Mouse (Mus musculus): ENCODE results near the gene Hivep3. TPM values are rescaled to one million over a fixed set of nuclear protein-coding genes. Genes with fewer than 3 reads are reported as not detected.
A peak's percentile ranks its signal among the peaks of the same experiment; 100 is the strongest.

The Hivep3 gene
- total RNA-seq, 1 experiment from 2014 or later, result 6.3 TPM

DNA sequence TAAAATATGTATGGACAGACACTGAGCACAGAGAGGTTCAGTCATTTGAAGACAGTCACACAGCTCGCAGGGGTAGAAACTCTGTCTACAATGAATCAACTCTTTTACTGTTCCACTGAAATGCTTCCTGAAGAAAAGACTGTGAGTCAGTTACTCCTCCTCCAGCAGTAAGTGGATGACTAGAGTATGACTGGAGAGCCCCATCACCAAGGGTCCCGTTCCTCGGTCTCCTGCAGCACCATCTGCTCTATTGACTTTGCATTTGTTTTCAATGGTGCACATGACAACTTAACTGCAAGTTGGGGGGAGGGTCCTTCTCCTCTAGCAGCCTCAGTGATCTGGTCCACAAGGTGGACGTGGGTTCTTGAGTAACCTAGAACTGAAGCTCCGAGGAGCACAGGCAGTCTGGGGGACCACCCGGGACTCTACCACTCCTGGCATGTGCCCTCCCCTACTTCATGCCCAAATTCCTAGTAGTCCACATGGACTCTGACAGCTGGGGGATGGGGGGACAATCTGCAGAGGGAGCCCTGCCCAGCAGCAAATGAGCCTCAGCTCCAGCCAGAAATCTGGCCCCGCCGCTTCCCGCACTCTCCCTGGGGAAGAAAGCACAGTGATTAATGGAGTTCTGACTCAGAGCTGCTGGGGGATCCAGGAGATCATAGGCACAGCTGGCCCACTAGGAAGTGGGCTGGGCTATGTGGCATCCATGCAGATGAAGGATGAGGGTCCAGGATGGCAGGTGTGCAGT lies 333.4 kb downstream of the Hivep3 start:
- ATAC-seq (replicated peaks; ENCODE audit: low read depth, poor library complexity, severe bottlenecking), result no peak

DNA sequence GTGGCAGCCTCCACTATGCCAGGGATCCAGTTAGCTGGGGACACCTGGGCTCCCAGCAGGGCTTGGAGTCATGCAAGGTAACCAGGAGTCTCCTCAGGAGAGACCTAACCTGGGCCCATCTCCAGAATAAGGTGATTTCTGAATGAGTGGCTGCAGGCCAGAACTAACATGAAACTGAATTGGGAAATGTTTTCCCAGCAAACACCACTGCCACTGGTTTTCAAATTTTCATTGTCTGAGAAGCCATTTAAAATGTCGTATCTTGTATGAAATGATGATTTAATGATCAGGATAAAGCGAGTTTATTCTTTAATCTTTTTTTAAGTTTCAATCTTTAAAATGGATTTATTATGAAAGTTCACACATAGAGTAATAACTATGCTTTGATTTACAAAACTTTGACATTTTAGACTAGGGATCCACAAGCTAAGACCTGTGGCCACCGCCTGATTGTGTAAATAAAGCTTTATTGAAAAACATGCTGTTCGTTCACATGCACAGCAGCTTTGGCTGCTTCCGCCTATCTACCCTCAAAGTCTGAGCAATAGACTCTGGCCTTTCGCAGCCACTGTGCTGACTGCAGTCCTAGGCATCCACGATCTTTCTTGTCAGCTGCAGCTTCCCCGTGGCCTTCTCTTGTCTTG lies 334.1 kb downstream of the Hivep3 start:
- no peak for ATAC-seq (replicated peaks; ENCODE audit: low read depth, poor library complexity, severe bottlenecking)

DNA sequence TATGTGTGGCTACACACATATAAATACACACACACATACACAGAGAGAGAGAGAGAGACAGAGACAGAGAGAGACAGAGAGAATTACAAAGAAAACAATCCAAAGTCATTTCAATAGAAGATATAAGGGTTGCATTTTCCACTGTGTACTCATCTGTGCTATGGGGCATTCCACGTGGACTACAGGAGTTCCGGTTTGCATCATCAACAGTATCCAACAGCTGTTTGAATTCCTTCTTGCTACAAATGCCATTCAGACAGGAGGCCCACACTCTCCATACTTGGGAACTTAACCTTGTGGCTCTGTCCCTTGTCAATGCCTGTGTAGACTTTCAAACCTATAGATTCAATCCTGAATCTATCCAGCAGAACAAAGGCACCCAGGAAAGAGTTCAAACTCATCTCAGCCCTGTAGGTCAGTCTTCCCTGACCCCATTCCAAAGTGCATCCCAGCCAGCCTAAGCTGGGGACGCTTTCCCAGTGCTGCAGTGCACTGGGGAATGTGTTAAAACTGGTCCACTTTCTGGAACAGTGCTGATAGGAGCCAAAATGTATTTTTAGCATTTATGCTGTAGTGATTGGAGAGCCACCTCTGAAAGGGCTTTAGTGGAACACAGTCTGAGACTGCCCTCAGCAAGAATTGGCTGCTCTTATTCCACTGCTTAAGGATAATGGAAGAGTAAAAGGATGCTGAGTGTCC lies 335.4 kb downstream of the Hivep3 start:
- ATAC-seq (replicated peaks; ENCODE audit: low read depth, poor library complexity, severe bottlenecking), result no peak

DNA sequence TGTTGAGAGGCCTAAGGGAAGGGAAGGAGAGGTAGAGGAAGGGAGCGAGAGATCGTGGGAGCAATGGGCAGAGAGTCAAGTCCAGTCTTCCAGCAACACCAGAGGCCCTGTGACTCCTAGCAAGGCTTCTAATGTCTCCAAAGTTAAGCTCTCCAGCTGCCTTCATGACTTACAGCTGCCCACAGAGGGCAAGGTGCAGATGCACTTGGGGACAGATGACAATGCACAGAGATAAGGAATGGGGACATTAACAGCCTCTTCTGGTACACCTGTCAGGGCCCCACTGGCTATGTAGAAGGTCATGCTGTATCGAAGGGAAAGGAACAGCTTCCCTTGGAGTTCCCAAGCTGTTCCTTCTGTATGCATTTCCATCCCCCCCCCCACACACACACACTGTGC lies 336.0 kb downstream of the Hivep3 start:
- ATAC-seq (replicated peaks; ENCODE audit: low read depth, poor library complexity, severe bottlenecking), result no peak

DNA sequence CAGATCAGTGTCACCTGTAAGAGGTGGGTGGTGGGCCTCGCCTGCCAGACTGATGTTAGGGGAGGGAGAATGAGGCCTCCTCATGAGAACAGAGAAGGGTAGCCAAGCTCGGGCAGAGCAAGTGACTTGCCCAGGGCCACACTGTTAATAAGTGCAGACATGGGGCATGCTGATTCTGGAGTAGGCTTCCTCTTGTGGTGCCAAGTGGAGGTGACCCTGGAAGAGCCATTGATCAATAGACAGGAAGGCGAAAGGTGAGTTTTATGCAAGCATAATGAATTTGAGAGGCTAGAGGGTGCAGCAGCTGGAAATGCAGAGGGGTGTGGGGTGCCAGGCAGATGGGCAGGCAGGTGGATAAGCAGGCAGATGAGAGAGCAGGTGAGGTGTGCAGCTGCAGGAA lies 337.8 kb downstream of the Hivep3 start:
- ATAC-seq (replicated peaks; ENCODE audit: low read depth, poor library complexity, severe bottlenecking), result no peak

DNA sequence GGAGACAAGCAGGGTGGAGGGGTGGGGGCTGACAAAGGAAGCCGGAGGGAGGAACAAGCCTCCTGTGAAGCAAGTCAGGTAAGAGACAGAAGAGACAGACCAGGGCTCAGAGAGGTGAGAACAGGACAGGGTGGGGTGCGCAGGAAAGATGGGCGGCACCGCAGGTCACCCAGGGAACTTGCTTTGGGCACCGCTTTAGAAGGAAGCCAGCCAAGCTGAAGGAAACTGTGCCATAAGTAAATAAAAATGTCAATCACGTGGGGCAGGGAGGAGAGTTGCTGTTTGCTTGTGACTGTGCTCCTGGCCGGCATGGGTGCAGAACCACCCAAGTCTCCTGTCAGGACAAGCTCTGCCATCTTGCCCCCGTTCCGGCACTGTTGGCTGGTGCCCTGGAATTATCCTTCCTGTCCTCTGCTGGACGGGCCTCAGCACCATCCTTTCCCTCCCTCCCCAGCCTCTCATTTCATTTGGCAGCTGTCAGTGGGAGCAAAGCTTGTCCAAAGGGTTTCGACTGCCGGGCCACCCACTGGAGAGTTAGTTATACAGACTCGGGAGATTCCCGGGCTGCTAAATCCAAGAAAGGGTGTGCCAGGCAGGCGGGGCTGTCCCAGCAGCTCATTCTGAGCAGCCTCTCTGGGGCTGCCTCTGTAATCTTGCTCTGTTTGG lies 338.4 kb downstream of the Hivep3 start:
- no peak for ATAC-seq (replicated peaks; ENCODE audit: low read depth, poor library complexity, severe bottlenecking)

DNA sequence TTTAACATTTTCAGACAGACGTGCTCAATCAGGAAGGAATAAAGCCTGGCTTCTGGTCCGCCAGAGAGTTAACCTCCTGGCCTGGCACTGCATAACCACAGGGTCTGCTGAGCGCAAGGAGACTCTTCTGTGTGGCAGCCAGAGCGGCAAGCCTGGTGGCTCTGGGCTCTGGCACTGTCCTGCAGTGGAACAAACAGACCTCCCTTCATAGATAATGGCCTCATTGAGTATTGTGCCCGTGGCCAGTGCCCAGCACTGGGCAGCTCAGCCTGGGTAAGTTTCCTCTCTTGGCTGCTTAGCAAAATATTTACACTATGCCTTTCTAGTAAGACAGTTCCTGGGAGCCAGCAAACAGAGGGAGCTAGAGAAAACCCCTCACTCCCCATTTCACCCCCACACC lies 340.5 kb downstream of the Hivep3 start:
- ATAC-seq (replicated peaks; ENCODE audit: low read depth, poor library complexity, severe bottlenecking), result no peak

DNA sequence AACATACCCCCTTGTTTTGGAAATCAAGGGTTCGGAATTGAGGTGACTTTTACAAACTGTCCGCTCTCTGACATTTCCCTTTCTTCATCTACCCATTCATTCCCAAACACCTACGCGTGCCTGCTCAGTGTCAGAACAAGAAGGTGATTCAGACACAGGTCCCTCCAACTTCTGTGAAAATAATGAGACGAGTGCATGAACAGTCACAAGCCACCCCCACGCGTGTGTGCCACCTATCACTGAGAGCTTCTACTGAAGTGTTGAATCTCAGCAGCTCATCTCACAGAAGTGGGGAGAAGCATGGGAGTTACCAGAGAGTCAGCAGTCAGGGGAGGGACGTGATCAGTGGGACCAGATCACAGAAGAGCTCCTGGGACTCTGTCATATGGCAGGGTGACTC lies 343.7 kb downstream of the Hivep3 start:
- no peak for ATAC-seq (replicated peaks; ENCODE audit: low read depth, poor library complexity, severe bottlenecking)

DNA sequence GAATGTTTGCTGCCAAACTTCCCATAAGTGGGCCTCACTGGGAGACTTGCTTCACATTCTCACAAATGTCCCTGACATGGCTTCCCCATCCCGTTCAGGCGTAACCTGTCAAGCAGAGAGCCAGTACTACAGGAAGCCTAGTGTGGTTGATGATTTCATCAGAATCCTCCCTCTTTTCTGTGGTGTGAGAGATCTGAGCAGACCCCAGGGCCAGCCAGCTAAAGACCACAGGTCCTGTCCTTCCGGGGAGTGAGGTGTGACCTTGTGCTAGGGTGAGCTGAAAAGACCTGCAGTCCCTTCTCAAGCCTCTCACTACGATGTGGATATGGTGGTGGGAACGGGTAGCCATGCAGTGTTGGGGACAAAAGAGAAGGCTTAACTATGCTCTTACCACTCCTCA lies 348.9 kb downstream of the Hivep3 start:
- no peak for ATAC-seq (replicated peaks; ENCODE audit: low read depth, poor library complexity, severe bottlenecking)

DNA sequence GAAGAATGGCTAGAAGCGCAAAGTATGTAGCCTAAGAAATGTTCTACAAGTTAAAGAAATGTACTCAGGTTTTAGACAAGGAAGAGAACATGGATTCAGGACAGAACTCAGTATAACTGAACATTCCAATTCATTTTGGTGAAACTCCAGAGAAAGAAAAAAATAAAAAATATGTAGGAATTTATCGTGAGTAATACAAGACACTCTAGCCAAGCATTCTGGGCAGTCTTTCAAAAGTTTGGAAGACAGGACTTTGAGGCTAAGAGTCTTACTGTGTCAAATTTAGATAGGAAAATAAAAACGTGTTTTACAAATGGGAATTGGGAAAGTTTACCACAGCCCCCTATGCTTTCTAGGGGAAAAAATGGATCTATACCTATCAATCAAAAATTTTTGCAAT lies 350.1 kb downstream of the Hivep3 start:
- ATAC-seq (replicated peaks; ENCODE audit: low read depth, poor library complexity, severe bottlenecking), result no peak

DNA sequence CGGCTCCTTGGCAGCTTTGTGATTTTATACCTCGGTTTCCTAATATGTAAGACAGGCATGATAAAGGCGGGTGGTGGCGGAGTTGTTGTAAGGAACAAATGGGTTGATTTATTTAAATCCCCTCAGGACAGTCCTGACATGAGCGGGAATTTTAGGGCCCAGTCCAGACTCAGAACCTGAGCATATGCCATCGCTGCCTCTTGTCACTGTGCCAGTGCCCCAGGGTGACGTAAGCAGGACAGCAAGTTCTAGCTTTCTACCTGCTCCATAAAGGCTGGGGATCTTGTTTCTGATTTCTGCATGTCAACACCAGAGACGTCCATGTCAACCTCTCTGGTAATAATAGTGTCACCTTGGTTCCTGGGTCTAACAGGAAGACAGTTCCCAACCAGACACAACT lies 356.0 kb downstream of the Hivep3 start:
- ATAC-seq (replicated peaks; ENCODE audit: low read depth, poor library complexity, severe bottlenecking), result no peak

DNA sequence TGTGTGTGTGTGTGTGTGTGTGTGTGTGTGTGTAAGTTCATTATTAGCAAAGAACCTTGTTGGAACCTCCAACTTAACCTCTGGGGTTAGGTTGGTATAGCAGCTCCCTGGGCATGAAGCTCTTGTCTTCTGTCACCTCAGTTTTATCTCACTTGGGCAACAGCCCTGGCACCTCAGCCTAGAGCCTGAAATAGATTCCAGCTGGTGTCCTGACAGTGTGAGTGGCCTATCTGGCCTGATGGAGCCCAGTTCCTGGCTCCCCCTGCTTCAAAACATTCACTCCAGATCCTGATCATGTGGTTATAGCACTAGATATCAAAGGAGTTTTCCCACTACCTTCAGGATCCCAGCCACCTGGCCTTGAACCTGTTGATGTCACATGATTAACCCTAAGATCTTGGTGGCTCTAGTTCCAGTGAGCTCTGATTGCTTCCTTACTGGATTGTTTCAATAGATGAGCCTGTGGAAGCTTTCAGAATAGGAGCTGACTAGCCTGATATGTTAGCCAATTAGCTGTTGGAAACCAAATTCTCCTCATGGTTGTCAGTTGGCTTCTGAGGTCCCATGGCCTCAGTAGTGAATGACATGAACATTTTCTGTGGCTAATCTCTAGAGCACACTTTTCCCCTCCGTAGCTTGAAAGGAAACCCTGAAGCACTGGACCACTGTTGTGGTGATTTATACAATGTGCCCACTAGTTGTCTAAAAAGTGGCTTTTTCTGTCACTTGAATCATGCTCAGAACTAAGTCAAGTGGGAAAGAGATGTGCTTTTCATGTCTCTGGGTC lies 358.6 kb downstream of the Hivep3 start:
- ATAC-seq (replicated peaks; ENCODE audit: low read depth, poor library complexity, severe bottlenecking), result peak; percentile 62

DNA sequence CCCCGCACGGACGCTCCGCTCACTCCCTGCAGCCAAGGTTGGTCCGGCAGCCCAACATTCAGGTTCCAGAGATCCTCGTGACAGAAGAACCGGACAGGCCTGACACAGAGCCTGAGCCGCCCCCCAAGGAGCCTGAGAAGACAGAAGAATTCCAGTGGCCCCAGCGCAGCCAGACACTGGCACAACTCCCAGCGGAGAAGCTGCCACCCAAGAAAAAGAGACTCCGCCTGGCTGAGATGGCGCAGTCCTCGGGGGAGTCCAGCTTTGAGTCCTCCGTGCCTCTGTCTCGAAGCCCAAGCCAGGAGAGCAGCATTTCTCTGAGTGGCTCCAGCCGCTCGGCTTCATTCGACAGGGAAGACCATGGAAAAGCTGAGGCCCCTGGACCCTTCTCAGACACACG lies 363.4 kb downstream of the Hivep3 start:
- ATAC-seq (replicated peaks; ENCODE audit: low read depth, poor library complexity, severe bottlenecking), result no peak

DNA sequence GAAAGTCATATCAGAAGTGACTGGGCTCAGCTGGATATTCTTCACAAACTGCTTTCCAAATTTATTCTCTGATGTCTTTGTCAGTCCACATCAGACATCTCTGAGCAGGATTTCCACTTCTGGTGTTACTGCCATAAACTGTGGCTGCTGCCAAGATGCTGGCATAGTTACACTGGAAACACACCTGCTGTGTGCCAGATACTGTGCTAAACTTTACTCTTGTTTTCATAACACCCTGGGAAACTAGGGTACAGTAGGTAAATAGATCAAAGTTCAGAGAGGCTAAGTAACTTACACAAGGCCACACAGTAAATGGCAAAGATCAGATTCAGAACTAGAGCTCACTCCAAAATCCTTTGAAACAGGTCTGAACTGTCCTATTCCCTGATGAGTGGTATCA lies 367.6 kb downstream of the Hivep3 start:
- no peak for ATAC-seq (replicated peaks; ENCODE audit: low read depth, poor library complexity, severe bottlenecking)

DNA sequence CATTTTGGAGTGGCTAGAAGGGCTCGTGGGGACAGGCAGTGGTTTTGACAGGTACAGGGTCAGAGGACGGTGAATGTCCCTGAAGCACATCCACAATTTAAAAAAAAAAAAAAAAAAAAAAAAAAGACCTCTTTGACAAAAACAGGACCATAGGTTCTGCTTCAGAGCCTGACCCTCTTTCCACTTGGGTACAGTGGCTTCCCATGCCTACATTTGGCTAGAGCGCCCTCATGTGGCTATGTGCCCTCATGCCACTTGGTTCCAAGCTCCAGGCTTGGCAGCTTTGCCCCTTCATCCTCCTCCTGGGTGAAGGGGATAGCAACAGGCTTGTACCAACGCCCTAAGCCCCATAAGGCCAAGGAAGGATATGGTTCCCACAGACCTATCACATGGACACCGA lies 371.0 kb downstream of the Hivep3 start:
- peak; percentile 87 for ATAC-seq (replicated peaks; ENCODE audit: low read depth, poor library complexity, severe bottlenecking)

DNA sequence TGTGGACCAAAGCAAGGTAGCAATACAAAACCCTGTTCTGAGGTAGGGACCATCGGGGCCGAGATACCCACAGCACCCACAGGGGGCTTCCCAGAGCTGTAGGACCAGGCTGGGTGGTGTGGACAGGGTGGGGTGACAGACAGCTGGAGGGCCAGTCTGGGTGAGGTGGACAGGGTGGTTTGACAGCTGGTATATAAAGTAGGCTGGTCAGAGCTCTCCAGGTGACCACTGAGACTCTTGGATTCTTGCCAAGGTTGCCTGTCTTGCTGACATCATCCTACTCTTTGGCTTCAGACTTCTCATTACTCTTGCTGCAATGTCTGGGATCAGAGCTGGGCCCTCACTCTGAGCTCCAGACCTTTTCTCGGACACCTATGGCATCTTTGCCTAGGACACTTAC lies 372.8 kb downstream of the Hivep3 start:
- ATAC-seq (replicated peaks; ENCODE audit: low read depth, poor library complexity, severe bottlenecking), result no peak

DNA sequence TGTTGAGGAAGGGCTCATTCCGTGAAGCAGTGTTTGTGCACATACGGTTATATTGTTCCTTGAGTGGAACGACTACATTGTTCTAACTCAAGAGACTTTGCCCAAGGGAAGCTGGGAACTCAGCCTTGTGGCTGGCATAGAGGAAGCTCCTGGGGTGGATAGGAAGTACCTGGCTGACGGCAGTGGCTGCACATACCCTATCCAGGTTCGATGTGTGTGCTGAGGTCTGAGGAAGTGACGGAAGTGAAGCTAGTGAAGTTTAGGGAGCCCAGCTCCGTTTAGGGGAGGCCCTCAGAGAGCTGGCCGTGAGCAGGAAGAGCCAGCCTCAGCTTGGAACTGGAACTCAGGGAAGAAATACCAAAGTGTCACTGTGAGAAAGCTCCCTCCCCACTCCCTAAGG lies 374.2 kb downstream of the Hivep3 start:
- ATAC-seq (replicated peaks; ENCODE audit: low read depth, poor library complexity, severe bottlenecking), result no peak

DNA sequence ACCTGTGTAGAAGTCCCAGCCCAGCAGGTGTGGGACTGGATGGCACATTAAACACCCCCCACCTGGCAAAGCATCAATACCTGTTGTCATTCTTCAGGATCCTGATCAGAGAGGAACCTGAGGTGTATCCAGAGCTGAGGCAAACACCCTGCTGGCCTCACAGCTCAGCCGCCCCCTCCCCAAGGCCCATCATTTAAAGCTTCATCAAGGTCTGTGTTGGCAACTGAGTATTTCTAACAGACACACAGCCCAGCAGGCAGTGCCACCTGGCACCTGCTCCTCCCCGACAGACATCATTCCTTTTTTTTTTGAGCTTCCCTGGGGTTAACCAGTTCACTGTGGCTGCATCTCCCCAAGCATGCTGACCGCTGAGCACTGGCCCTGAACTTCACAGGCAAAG lies 381.9 kb downstream of the Hivep3 start:
- ATAC-seq (replicated peaks; ENCODE audit: low read depth, poor library complexity, severe bottlenecking), result no peak

DNA sequence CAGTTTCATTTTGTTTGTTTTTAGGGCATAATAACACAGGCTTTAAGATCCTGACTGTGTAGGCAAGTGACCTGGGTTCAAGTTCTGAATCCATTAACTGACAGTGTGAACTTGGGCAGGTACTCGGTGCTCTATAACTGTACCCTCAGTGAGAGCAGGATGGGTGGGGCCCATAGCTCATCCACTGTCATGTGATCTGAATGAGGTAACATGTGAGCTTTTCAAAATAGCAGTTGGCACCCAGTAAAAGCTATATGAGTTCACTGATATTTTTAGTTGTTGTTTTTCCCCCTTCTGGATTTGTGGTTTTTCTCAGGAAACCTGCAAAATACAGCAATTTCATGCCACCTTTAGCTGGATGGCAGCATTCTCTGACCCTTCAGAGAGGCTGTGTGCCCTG lies 382.7 kb downstream of the Hivep3 start:
- ATAC-seq (replicated peaks; ENCODE audit: low read depth, poor library complexity, severe bottlenecking), result 0 out of 2 replicates have a peak, but pooled peaks have one; percentile 43

DNA sequence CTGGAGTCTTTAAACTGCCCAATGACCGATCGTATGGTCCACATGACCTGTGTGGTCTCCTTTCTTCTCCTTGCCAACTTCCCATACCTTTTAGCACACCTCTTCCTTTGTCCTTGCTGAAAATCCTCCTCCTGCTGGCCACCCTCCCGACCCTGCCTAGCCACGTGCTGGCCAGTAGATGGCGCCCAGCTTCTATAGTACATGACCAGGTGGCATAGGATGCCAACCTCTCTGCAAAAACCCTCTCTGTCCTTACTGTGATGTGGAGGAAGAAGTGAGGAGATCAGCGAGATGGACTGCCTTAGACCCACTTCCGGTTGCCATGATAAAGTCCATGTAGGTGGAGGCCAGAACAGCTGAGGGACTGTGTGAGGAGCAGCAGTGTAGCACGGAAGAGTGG lies 386.7 kb downstream of the Hivep3 start:
- peak; percentile 87 for ATAC-seq (replicated peaks; ENCODE audit: low read depth, poor library complexity, severe bottlenecking)

Measured in common myeloid progenitor, adult 5-6 weeks (primary cell).